Mouse (Mus musculus): ENCODE results near the gene Faap24. TPM values are rescaled to one million over a fixed set of nuclear protein-coding genes. Genes with fewer than 3 reads are reported as not detected.

The Faap24 gene
- total RNA-seq, 1 experiment, result 7.0 TPM

DNA sequence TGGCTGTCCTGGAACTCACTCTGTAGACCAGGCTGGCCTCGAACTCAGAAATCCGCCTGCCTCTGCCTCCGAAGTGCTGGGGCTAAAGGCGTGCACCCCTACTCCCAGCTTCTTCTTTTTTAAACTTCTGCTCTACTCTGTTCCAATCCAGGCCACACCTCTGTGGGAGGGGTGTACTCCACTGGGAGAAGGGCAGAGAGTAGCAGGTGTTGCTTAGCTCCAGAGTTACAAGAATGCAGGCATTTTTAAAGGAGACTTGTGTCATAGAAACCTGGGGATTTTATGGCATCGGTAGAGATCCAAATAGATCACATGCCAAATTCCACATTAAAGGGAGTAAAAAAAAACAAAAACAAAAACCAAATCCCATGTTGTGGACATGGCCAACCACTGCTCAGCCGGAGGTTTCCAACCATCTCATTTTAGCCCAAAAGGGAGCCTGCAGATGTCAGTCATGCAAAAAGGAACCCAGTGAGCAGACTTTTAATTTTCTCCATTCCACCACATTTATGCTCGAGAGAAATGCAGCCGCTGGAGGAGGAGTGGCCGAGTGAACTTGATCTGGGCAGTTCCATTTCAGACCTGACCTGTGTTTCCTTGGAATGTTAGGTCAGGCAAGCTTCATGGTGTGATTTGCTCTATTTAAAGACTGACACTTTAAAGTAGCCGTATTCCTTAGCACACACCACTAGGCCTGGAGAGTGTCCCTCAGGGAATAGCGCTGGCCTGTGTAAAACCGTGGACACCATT lies 31.3 kb downstream of the Faap24 start:
- Histone ChIP-seq H3K4me3 (ENCODE audit: insufficient read depth in 1 of 2, low read depth in 1 of 2, low read length in 2 of 2, poor library complexity in 1 of 2, severe bottlenecking in 1 of 2) (no peak overlapping the region), H3K4me1 (ENCODE audit: control insufficient read depth in 2 of 2, insufficient read depth in 2 of 2, low read length in 2 of 2, poor library complexity in 1 of 2) (peaks cover 2 to 17% of the 10 kb centered on the region in 2 experiments; a peak in 3 of 4 replicates), H3K27ac (ENCODE audit: insufficient read depth, low read depth, low read length, poor library complexity, severe bottlenecking) (no peak overlapping the region), H3K36me3 (ENCODE audit: control insufficient read depth, insufficient read depth, low read length, poor library complexity, severe bottlenecking) (peaks cover 2% of the 10 kb centered on the region; the same call in 1 of the 2 replicates), H3K9me3 (ENCODE audit: control insufficient read depth, insufficient read depth, low read depth, low read length) (no peaks in the 10 kb centered on the region), H3K9ac (ENCODE audit: insufficient read depth, low read depth, low read length, poor library complexity, severe bottlenecking) (no peak overlapping the region)
- DNase-seq (ENCODE audit: low read depth, low spot score), result no peak
- TF ChIP-seq ZNF384 (IDR thresholded peaks at IDR 0.05; ENCODE audit: low read depth, low read length), result no peak
- no peak for TF ChIP-seq HCFC1 (IDR thresholded peaks at IDR 0.05; ENCODE audit: borderline replicate concordance, insufficient read depth, low read length)
- no peak for TF ChIP-seq CHD2 (IDR thresholded peaks at IDR 0.05; ENCODE audit: low read depth, low read length)
- TF ChIP-seq MAFK (IDR thresholded peaks at IDR 0.05; ENCODE audit: insufficient read depth, low read depth, low read length), result no peak
- no peak for TF ChIP-seq ZC3H11A (IDR thresholded peaks at IDR 0.05; ENCODE audit: borderline replicate concordance, low read depth, low read length)
- in situ Hi-C loops (cut with MboI; ENCODE audit: low sequenced_read_pairs in 2 of 2, unreplicated experiment in 2 of 2), result no loop called here

DNA sequence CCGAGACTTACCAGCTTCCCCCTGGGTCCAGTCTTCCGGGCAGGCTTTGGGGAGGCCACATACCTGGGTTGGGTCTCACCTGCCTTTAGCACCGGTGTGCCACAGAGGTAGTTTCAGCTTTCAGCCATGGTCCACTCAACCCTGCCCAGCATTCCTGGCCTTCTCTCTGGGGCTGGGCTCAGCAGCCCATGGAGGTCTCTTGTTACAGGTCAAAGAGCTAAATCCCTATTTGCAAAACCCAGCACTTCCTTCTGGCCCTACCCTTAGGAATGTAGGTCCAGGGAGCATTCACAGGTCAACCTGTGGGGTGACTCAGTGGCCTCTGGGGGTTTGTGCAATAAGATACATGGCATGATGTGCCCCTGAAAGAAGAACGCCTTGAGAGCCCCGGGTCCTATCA lies 33.8 kb downstream of the Faap24 start:
- TF ChIP-seq CHD2 (IDR thresholded peaks at IDR 0.05; ENCODE audit: low read depth, low read length) (no peak), ZC3H11A (IDR thresholded peaks at IDR 0.05; ENCODE audit: borderline replicate concordance, low read depth, low read length) (no peak), ZNF384 (IDR thresholded peaks at IDR 0.05; ENCODE audit: low read depth, low read length) (no peak), HCFC1 (IDR thresholded peaks at IDR 0.05; ENCODE audit: borderline replicate concordance, insufficient read depth, low read length) (no peak), MAFK (IDR thresholded peaks at IDR 0.05; ENCODE audit: insufficient read depth, low read depth, low read length) (no peak)
- in situ Hi-C loops (cut with MboI; ENCODE audit: low sequenced_read_pairs in 2 of 2, unreplicated experiment in 2 of 2), result no loop called here
- Histone ChIP-seq H3K36me3 (ENCODE audit: control insufficient read depth, insufficient read depth, low read length, poor library complexity, severe bottlenecking) (peaks cover 5% of the 10 kb centered on the region; the same call in 1 of the 2 replicates), H3K4me1 (ENCODE audit: control insufficient read depth in 2 of 2, insufficient read depth in 2 of 2, low read length in 2 of 2, poor library complexity in 1 of 2) (peaks cover 2 to 23% of the 10 kb centered on the region in 2 experiments; a peak in 3 of 4 replicates), H3K9me3 (ENCODE audit: control insufficient read depth, insufficient read depth, low read depth, low read length) (no peaks in the 10 kb centered on the region), H3K9ac (ENCODE audit: insufficient read depth, low read depth, low read length, poor library complexity, severe bottlenecking) (no peak overlapping the region), H3K4me3 (ENCODE audit: insufficient read depth in 1 of 2, low read depth in 1 of 2, low read length in 2 of 2, poor library complexity in 1 of 2, severe bottlenecking in 1 of 2) (no peak overlapping the region), H3K27ac (ENCODE audit: insufficient read depth, low read depth, low read length, poor library complexity, severe bottlenecking) (no peak overlapping the region)
- DNase-seq (ENCODE audit: low read depth, low spot score), result no peak

DNA sequence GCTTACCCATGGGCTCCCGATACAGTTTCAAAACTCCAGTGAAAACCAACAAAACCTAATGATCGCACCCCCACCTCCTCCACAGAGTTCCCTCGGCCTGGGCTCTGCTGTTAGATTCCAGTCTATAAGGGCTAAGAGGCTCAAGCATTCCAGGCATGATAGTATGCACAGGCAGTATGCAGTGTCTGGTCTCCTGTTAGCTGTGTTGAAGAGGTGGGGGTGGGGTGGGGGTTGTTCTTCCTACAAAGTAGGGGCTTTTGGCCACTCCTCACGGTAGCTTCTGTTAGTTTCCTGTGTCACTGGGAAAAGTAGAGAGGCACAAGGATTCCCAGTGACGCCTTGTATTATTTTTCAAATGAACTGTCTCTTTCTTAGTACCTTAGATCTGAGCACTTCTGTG lies 34.4 kb downstream of the Faap24 start:
- peaks cover 2 to 23% of the 10 kb centered on the region in 2 experiments; a peak in 3 of 4 replicates for H3K4me1 ChIP-seq (ENCODE audit: control insufficient read depth in 2 of 2, insufficient read depth in 2 of 2, low read length in 2 of 2, poor library complexity in 1 of 2)
- no peak overlapping the region for H3K27ac ChIP-seq (ENCODE audit: insufficient read depth, low read depth, low read length, poor library complexity, severe bottlenecking)
- in situ Hi-C loops (cut with MboI; ENCODE audit: low sequenced_read_pairs in 2 of 2, unreplicated experiment in 2 of 2), result no loop called here
- no peak overlapping the region for H3K9ac ChIP-seq (ENCODE audit: insufficient read depth, low read depth, low read length, poor library complexity, severe bottlenecking)
- no peak for DNase-seq (ENCODE audit: low read depth, low spot score)
- H3K4me3 ChIP-seq (ENCODE audit: insufficient read depth in 1 of 2, low read depth in 1 of 2, low read length in 2 of 2, poor library complexity in 1 of 2, severe bottlenecking in 1 of 2), result no peak overlapping the region
- peaks cover 5% of the 10 kb centered on the region; the same call in 1 of the 2 replicates for H3K36me3 ChIP-seq (ENCODE audit: control insufficient read depth, insufficient read depth, low read length, poor library complexity, severe bottlenecking)
- TF ChIP-seq HCFC1 (IDR thresholded peaks at IDR 0.05; ENCODE audit: borderline replicate concordance, insufficient read depth, low read length) (no peak), ZNF384 (IDR thresholded peaks at IDR 0.05; ENCODE audit: low read depth, low read length) (no peak), CHD2 (IDR thresholded peaks at IDR 0.05; ENCODE audit: low read depth, low read length) (no peak), ZC3H11A (IDR thresholded peaks at IDR 0.05; ENCODE audit: borderline replicate concordance, low read depth, low read length) (no peak), MAFK (IDR thresholded peaks at IDR 0.05; ENCODE audit: insufficient read depth, low read depth, low read length) (no peak)
- no peaks in the 10 kb centered on the region for H3K9me3 ChIP-seq (ENCODE audit: control insufficient read depth, insufficient read depth, low read depth, low read length)

DNA sequence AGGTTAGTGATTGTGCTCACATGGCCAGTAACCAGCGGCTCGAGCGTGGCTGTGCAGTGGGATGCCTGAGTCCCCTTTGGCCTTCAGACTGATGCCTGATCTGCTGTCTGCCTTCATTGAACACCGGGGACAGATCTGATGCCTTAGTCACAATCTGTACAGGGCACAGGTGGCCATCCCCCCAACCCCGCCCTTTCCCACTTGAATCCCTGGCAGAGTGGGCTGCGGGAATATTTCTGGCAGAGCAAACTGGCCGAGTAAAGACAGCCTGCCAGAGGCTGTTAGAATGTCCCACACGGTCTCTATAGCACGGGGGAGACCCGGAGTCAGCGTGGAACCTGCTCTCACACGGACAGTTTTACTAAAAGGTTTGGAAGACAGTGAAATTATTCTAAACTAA lies 39.0 kb downstream of the Faap24 start:
- Histone ChIP-seq H3K27ac (ENCODE audit: insufficient read depth, low read depth, low read length, poor library complexity, severe bottlenecking) (no peak overlapping the region), H3K4me3 (ENCODE audit: insufficient read depth in 1 of 2, low read depth in 1 of 2, low read length in 2 of 2, poor library complexity in 1 of 2, severe bottlenecking in 1 of 2) (no peak overlapping the region), H3K36me3 (ENCODE audit: control insufficient read depth, insufficient read depth, low read length, poor library complexity, severe bottlenecking) (peaks cover 3% of the 10 kb centered on the region; the same call in 1 of the 2 replicates), H3K9ac (ENCODE audit: insufficient read depth, low read depth, low read length, poor library complexity, severe bottlenecking) (no peak overlapping the region), H3K4me1 (ENCODE audit: control insufficient read depth in 2 of 2, insufficient read depth in 2 of 2, low read length in 2 of 2, poor library complexity in 1 of 2) (peaks cover 2 to 21% of the 10 kb centered on the region in 2 experiments; a peak in 3 of 4 replicates), H3K9me3 (ENCODE audit: control insufficient read depth, insufficient read depth, low read depth, low read length) (no peaks in the 10 kb centered on the region)
- TF ChIP-seq MAFK (IDR thresholded peaks at IDR 0.05; ENCODE audit: insufficient read depth, low read depth, low read length) (no peak), ZNF384 (IDR thresholded peaks at IDR 0.05; ENCODE audit: low read depth, low read length) (no peak), CHD2 (IDR thresholded peaks at IDR 0.05; ENCODE audit: low read depth, low read length) (no peak), ZC3H11A (IDR thresholded peaks at IDR 0.05; ENCODE audit: borderline replicate concordance, low read depth, low read length) (no peak), HCFC1 (IDR thresholded peaks at IDR 0.05; ENCODE audit: borderline replicate concordance, insufficient read depth, low read length) (no peak)
- DNase-seq (ENCODE audit: low read depth, low spot score), result no peak
- in situ Hi-C loops (cut with MboI; ENCODE audit: low sequenced_read_pairs in 2 of 2, unreplicated experiment in 2 of 2), result no loop called here

Data from ES-E14 (cell line).